Mouse (Mus musculus): ENCODE results near the gene Ube4a. TPM values are rescaled to one million over a fixed set of nuclear protein-coding genes. Genes with fewer than 3 reads are reported as not detected.

Gene Ube4a
- total and polyA plus RNA-seq, 2 experiments from 2014 or later = 28.9 to 51.5 TPM

- H3K4me2 ChIP-seq (ENCODE audit: low read depth) = no peak overlapping the region
- H3K4me3 ChIP-seq (ENCODE audit: low read depth, low read length) = no peak overlapping the region
- H3K36me3 ChIP-seq (ENCODE audit: insufficient read depth) = no peaks in the 10 kb centered on the region
- no peak overlapping the region for H3K9ac ChIP-seq
- no peak overlapping the region for H3K27ac ChIP-seq (ENCODE audit: low read depth, low read length)
- WGBS = 76% methylated on average over 3 of the region's 3 CpGs
- H3K9me3 ChIP-seq (ENCODE audit: low read length) = no peaks in the 10 kb centered on the region
- no peaks in the 10 kb centered on the region for H3K4me1 ChIP-seq (ENCODE audit: insufficient read depth)
- no peaks in the 10 kb centered on the region for H3K27me3 ChIP-seq (ENCODE audit: insufficient read depth, low read length)
- TF ChIP-seq CTCF (IDR thresholded peaks at IDR 0.05; ENCODE audit: low read depth) = no peak
- DNase-seq (no peak), ATAC-seq (no peak)
These were observed 34.8 kb upstream of the Ube4a start for GRCm38 (mm10) chr9:45000249-45000648.

GRCm38 (mm10) chr9:44999776-45000175 is 34.4 kb upstream of the Ube4a start:
- WGBS = 82% methylated on average over 5 of the region's 5 CpGs
- Histone ChIP-seq H3K4me3 (ENCODE audit: low read depth, low read length) (no peak overlapping the region), H3K27me3 (ENCODE audit: insufficient read depth, low read length) (no peaks in the 10 kb centered on the region), H3K36me3 (ENCODE audit: insufficient read depth) (no peaks in the 10 kb centered on the region), H3K9ac (no peak overlapping the region), H3K9me3 (ENCODE audit: low read length) (no peaks in the 10 kb centered on the region), H3K27ac (ENCODE audit: low read depth, low read length) (no peak overlapping the region), H3K4me2 (ENCODE audit: low read depth) (no peak overlapping the region), H3K4me1 (ENCODE audit: insufficient read depth) (no peaks in the 10 kb centered on the region)
- DNase-seq = no peak
- ATAC-seq = no peak
- TF ChIP-seq CTCF (IDR thresholded peaks at IDR 0.05; ENCODE audit: low read depth) = no peak

DNA sequence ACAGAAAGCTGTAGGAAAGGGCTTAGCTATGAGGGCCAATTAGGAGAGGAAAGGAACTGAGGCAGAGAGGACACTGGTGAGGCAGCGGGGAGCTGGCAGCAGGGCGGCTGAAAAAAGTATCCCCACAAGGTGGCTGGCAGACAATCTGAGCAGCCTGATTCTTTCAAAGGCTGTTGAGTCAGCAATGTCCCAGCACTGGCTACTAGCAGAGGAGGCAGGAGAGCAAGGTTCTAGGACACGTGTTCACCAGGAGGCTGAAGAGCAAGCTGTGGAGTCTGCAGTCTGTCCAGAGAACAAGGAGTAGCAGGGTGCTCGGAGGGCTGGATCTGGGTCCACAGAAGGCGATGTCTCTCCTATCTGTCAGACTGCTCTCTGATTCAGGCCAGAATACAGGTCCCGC is 33.8 kb upstream of the Ube4a start:
- H3K36me3 ChIP-seq (ENCODE audit: insufficient read depth) = no peaks in the 10 kb centered on the region
- no peak overlapping the region for H3K4me2 ChIP-seq (ENCODE audit: low read depth)
- DNase-seq (no peak), ATAC-seq (no peak)
- no peak for TF ChIP-seq CTCF (IDR thresholded peaks at IDR 0.05; ENCODE audit: low read depth)
- H3K27ac ChIP-seq (ENCODE audit: low read depth, low read length) = no peak overlapping the region
- no peaks in the 10 kb centered on the region for H3K4me1 ChIP-seq (ENCODE audit: insufficient read depth)
- no peak overlapping the region for H3K9ac ChIP-seq
- H3K27me3 ChIP-seq (ENCODE audit: insufficient read depth, low read length) = no peaks in the 10 kb centered on the region
- no peaks in the 10 kb centered on the region for H3K9me3 ChIP-seq (ENCODE audit: low read length)
- WGBS = 50% methylated on average over 6 of the region's 6 CpGs
- no peak overlapping the region for H3K4me3 ChIP-seq (ENCODE audit: low read depth, low read length)

- Histone ChIP-seq H3K27me3 (ENCODE audit: insufficient read depth, low read length) (no peaks in the 10 kb centered on the region), H3K4me2 (ENCODE audit: low read depth) (no peak overlapping the region), H3K9me3 (ENCODE audit: low read length) (no peaks in the 10 kb centered on the region), H3K27ac (ENCODE audit: low read depth, low read length) (no peak overlapping the region), H3K4me1 (ENCODE audit: insufficient read depth) (no peaks in the 10 kb centered on the region), H3K36me3 (ENCODE audit: insufficient read depth) (no peaks in the 10 kb centered on the region), H3K4me3 (ENCODE audit: low read depth, low read length) (no peak overlapping the region), H3K9ac (no peak overlapping the region)
- ATAC-seq (no peak), DNase-seq (no peak)
- no peak for TF ChIP-seq CTCF (IDR thresholded peaks at IDR 0.05; ENCODE audit: low read depth)
- WGBS = 84% methylated on average over 11 of the region's 11 CpGs
These were observed 32.7 kb upstream of the Ube4a start for GRCm38 (mm10) chr9:44998138-44998537.

DNA sequence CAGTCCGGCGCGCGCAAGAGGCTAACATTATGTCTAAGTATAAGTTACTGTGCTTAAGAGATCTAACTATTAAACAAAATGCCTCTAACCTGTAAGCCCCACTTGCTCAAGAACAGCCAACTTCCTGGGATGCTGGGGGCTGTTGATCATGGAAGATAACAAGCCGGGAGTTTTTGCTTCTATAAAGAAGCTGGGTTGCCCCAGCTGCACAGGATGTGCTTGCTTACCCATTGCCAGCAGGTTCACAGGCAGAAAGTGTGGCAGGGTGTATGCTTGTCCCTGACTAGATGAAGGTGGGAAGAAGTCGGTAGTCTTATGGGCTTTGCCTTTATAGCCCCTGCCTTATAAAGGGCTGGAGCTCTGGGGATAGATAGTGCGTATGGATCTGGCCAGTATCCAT is 31.2 kb upstream of the Ube4a start:
- TF ChIP-seq CTCF (IDR thresholded peaks at IDR 0.05; ENCODE audit: low read depth) = no peak
- H3K27me3 ChIP-seq (ENCODE audit: insufficient read depth, low read length) = no peaks in the 10 kb centered on the region
- WGBS = 94% methylated on average over 7 of the region's 7 CpGs

DNA sequence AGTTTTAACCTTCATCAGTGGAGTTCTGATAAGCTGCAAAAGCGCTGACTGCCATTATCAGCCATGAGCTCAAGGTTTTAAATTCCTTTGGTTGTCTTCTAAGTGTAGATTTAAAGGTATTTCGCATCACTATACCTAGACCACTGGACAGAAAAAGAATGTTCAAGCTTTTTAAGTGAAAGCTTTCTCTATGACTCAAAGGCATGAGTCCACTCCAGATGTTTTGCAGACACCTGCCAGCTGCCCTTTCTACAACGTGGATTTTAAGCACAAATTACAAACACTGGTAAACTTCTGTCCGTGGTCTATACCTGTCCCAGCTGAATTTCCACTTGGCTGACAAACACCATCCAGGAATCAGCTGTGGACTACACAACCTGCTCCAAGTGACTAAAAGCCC is 29.6 kb upstream of the Ube4a start:
- Histone ChIP-seq H3K9ac (no peak overlapping the region), H3K4me1 (ENCODE audit: insufficient read depth) (no peaks in the 10 kb centered on the region), H3K4me2 (ENCODE audit: low read depth) (no peak overlapping the region), H3K36me3 (ENCODE audit: insufficient read depth) (no peaks in the 10 kb centered on the region), H3K9me3 (ENCODE audit: low read length) (no peaks in the 10 kb centered on the region), H3K27ac (ENCODE audit: low read depth, low read length) (no peak overlapping the region), H3K4me3 (ENCODE audit: low read depth, low read length) (no peak overlapping the region), H3K27me3 (ENCODE audit: insufficient read depth, low read length) (no peaks in the 10 kb centered on the region)
- ATAC-seq = no peak
- DNase-seq = no peak
- TF ChIP-seq CTCF (IDR thresholded peaks at IDR 0.05; ENCODE audit: low read depth) = no peak
- WGBS = 79% methylated on average over 4 of the region's 4 CpGs

More for the DNA sequence above, 31.2 kb upstream of the Ube4a start:
- no peaks in the 10 kb centered on the region for H3K9me3 ChIP-seq (ENCODE audit: low read length)
- no peak overlapping the region for H3K4me2 ChIP-seq (ENCODE audit: low read depth)
- H3K36me3 ChIP-seq (ENCODE audit: insufficient read depth) = no peaks in the 10 kb centered on the region
- DNase-seq (no peak), ATAC-seq (no peak)
- H3K4me1 ChIP-seq (ENCODE audit: insufficient read depth) = no peaks in the 10 kb centered on the region
- H3K4me3 ChIP-seq (ENCODE audit: low read depth, low read length) = no peak overlapping the region
- H3K9ac ChIP-seq = no peak overlapping the region
- no peak overlapping the region for H3K27ac ChIP-seq (ENCODE audit: low read depth, low read length)

DNA sequence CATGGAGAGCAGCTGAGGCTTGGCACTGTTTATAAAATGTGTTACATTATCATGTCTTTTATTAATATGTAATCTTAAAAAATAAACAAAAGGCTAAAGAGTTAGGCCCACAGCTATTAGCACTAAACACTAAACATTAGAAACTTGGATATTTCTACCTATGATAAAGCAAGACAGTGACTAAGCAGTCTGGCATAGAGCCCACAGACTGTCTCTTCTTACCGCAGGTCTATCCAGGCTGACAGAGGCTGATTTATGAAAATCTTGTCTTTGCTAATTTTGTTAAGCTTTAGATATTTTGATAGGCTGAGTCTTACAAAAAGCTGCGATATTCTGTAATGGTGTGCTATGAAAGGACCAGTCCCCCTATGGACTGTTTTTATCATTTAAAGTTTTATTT is 27.9 kb upstream of the Ube4a start:
- ATAC-seq = no peak
- no peaks in the 10 kb centered on the region for H3K4me1 ChIP-seq (ENCODE audit: insufficient read depth)
- no peak overlapping the region for H3K27ac ChIP-seq (ENCODE audit: low read depth, low read length)
- TF ChIP-seq CTCF (IDR thresholded peaks at IDR 0.05; ENCODE audit: low read depth) = no peak
- no peaks in the 10 kb centered on the region for H3K9me3 ChIP-seq (ENCODE audit: low read length)
- H3K9ac ChIP-seq = no peak overlapping the region
- no peaks in the 10 kb centered on the region for H3K36me3 ChIP-seq (ENCODE audit: insufficient read depth)
- H3K4me3 ChIP-seq (ENCODE audit: low read depth, low read length) = no peak overlapping the region
- H3K27me3 ChIP-seq (ENCODE audit: insufficient read depth, low read length) = no peaks in the 10 kb centered on the region
- H3K4me2 ChIP-seq (ENCODE audit: low read depth) = no peak overlapping the region
- DNase-seq = no peak
- 89% methylated on average over 2 of the region's 2 CpGs for WGBS

GRCm38 (mm10) chr9:44992271-44992670 is 26.9 kb upstream of the Ube4a start:
- Histone ChIP-seq H3K9me3 (ENCODE audit: low read length) (no peaks in the 10 kb centered on the region), H3K4me3 (ENCODE audit: low read depth, low read length) (no peak overlapping the region), H3K36me3 (ENCODE audit: insufficient read depth) (no peaks in the 10 kb centered on the region), H3K27me3 (ENCODE audit: insufficient read depth, low read length) (no peaks in the 10 kb centered on the region), H3K4me1 (ENCODE audit: insufficient read depth) (no peaks in the 10 kb centered on the region), H3K9ac (no peak overlapping the region), H3K4me2 (ENCODE audit: low read depth) (no peak overlapping the region), H3K27ac (ENCODE audit: low read depth, low read length) (no peak overlapping the region)
- no peak for TF ChIP-seq CTCF (IDR thresholded peaks at IDR 0.05; ENCODE audit: low read depth)
- ATAC-seq (no peak), DNase-seq (no peak)
